Mouse (Mus musculus): ENCODE data around the gene Sik1.

Sik1 gene

DNA sequence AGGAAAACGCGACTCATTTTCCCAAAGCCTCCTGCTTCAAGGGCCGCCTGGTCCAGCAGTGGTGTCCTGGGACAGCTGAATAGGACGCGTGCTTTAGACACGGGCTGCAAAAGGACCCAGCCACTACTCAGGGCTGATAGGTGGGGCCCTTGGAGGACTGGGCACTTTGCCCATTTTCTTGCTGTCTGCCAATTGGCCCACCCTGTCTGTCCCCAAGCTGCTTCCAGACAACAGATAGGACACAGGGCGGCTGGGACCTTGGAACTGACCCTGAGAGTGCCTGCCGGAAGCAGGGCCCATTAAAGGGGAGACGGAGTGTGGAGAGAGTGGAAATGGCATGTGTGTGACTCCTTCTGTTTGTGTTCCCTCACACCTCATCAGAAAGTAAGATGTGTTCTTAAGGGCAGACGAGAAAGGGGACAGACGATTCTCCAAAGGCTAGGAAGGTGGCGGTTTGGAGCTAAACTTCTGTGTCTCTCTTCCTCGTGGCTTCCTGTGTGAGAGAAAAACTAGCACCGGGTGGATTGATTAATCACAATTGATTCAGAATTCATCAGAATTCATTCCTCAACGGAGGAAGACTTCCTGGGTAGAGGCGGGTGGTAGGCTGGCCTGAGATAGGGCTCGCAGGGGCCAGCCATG, 1.0 kb upstream of the Sik1 start:
- peak in 1 of 2 experiments; percentile 47 for DNase-seq (ENCODE audit: low spot score in 2 of 2)

DNA sequence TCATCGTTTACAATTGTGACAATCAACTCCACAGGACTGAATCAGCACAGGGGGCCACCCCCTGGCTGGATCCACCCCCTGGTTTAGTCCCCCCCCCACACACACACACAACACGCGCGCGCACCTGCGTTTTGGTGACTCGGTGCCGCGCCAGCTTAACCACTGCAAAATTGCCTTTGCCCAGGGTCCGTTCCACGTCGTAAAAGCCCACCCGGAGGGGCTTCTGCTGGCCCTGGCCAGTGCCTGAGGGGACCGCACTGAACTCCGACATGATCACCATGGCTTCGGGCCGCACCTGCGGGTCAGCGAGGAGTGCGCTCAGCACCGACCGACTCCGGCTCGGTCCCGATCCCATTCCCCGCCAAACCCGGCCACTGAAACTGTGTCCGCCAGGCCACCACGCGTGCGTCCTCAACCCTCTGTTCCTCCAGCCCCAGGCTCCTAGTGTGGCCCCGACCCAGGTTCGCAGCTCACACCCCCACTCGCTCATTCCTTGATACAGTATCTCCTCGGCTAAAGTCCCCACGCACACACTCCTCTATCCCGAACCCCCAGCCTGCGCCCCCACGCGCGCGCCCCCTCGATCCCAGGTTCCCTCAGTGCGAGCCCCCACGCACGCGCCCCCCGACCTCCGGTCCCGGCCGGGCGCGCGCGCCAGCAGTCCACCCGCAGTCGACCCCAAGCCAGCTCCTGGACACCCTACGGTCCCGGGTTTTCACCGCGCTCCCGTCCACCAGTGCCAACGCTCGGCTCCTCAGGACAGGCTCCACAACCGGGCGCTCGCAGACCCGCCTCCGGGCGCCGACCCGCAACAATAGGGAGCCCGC, 621 bp downstream of the Sik1 start:
- no peak for DNase-seq (ENCODE audit: low spot score in 2 of 2)

DNA sequence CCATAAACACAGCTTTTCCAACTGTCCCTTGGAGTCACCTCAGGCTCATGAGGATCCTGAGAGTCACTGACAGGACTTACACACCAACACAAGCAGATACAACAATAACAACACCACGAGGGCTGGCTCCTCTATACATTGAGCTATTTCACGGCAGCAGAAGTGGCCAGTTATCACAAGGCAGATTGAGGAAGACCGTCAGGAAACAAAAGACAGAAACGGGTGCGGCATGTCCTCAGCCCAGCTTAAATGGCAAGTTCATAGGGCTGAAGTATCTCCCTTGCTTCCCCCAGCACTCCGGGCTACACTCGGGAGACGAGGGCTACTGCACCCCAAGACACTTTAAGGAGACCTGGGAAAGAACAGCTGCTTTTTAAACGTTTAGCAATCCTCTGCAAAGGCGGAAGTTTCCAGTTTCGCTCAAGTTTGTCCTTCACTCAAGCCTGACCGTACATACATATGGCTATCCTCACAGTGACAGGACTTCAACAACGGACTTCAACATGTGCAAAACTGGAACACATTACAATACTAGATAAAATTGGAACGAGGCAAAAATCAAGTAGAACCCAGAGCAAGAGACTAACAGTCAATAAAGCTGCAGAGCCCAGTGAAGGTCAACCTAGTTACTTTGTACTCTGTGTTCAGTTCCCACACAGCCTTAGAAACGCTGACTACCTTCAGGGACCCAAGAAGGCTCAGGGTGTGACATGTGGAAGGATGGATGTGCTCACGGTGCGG, 2.0 kb downstream of the Sik1 start:
- no peak for DNase-seq (ENCODE audit: low spot score in 2 of 2)

DNA sequence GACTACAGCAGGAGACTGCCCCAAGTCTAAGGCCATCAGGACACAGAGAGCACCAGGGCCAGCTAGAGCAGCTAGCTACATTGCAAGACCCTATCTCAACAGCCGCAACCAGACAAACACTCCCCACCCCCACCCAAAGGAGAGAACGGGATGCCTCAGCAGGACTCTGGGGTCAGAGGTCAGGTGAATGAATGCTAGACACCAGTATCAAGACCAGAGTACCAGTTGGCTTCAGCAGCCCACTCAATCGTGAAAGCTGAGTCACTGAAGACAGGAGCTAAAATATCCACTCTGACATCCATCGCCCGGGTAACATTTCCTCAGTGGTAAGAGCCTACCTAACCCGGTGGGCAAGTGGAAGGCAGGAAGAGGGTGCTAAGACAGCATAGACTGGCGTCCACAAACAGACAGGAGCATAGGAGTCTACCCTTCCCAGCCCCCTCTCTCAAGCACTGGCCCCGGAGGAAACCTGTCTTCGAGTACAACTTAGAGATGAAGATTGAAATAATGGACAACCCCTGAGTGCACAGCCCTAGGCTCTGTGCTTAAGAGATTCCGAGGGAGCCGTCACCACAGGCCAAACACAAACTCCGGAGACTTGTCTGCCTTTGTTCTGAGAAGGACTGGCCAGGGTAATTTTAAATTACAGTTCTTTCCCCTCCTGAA, 2.7 kb downstream of the Sik1 start:
- DNase-seq (ENCODE audit: low spot score in 2 of 2), result no peak

DNA sequence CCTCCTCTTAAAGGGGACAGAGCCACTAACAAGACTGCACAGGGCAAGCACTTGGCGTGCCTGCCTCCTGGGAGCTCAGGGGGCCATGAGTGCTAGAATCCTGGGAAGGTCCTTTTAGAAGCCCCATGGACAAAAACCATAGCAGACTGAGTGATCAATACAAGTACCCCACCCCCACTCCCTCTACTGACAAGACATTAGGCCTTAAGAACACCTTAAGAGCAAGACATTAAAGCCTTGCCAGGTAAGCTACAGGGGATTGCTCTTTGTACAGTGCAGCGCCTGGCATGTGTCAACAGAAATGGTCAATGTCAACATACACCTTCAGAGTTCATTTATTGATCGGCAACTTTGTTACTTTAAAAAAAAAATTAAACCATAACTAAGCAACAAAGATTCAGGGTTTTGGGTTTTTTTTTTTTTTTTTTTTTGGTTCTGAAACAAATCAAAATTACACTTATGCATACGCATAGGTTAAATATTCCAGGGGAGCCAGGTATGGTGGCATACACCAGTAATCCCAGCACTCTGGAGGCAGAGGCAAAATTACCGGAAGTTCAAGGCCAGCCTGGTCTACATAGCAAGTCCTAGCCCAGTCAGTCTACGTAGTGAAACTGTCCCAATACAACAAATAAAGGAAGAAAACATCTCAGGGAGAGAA, 3.7 kb downstream of the Sik1 start:
- DNase-seq (ENCODE audit: low spot score in 2 of 2), result no peak

DNA sequence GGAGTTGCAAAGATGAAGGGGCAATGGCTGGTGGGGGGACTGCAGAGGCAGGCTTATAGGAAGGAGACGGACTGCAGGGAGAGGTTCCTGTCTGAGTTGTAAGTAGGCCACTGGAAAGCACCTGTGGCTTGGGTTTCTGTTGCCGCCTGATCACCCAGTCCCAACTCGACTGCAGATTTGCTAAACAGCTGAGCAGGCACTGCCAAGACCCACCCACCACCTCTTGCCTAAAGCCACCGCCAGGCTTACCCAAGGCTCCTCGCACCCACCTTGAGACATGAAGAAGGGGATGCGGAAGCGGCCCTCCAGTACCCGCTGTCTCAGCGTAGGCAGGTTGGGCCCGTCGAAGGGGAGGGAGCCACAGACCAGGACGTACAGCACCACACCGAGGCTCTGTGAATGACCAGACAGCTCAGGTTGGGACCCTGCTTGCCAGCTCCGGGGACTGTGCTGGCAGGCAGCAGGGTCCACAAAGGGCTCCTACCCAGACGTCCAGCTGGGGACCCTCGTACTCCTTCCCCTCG, 5.1 kb downstream of the Sik1 start:
- no peak for DNase-seq (ENCODE audit: low spot score in 2 of 2)

DNA sequence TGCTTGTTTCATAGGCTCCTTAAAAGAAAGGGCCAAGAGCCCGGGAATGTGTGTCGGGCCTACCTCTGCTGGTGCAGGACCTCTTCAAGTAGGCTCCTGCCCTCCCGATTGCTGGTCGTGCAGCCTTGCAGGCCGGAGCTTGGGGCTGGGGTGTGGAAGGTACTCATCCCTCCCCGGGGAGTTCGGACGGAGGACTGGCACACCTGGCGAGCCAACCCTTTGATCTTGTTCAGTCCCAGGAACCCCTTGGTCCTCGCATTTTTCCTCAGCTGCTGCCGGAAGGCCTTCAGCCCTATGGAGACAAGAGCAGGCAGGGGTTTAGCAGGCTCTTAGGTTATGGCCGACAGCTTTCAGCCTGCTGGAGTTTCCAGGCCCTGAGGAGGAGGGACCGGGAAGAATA, 8.6 kb downstream of the Sik1 start:
- DNase-seq (ENCODE audit: low spot score in 2 of 2), result no peak

DNA sequence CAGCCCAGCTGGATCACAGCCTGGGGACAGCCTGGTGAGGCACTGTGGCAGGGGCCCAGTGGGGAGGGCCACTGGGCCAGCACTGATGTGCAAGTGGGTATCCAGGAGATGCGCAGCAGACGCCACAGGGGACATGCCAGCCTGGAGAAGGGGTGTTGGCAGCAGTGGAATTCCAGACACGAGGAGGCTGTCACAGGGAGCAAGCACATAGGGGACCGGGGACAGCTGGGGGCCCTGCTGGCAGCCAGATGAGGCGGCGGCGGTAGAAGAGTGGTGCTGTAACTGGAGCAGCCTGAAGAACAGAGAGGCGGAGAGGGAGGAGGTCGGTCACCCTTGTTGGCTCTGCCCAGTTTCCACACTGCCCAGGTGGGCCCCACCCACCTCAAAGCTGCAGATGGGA, 9.3 kb downstream of the Sik1 start:
- no peak for DNase-seq (ENCODE audit: low spot score in 2 of 2)

DNA sequence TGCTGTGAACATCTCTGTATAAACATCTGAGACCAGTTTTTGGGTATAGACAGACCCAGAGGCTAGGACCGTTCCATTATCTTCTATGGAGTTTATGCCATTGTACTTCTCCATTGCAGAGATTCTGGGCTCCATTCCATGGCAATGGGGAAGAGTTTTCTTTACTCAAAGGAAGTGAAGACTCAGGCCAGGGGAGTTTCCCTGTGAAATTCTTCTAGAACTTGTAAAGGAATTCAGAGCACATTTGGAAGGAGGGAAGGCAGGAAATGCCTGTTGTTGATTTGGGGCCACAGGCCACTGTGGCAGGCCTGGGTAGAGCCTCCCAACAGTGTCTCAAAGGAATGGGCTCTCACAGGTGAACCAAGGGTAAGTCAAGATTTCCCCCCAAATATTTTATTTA, 11.7 kb downstream of the Sik1 start:
- no peak for DNase-seq (ENCODE audit: low spot score in 2 of 2)

DNA sequence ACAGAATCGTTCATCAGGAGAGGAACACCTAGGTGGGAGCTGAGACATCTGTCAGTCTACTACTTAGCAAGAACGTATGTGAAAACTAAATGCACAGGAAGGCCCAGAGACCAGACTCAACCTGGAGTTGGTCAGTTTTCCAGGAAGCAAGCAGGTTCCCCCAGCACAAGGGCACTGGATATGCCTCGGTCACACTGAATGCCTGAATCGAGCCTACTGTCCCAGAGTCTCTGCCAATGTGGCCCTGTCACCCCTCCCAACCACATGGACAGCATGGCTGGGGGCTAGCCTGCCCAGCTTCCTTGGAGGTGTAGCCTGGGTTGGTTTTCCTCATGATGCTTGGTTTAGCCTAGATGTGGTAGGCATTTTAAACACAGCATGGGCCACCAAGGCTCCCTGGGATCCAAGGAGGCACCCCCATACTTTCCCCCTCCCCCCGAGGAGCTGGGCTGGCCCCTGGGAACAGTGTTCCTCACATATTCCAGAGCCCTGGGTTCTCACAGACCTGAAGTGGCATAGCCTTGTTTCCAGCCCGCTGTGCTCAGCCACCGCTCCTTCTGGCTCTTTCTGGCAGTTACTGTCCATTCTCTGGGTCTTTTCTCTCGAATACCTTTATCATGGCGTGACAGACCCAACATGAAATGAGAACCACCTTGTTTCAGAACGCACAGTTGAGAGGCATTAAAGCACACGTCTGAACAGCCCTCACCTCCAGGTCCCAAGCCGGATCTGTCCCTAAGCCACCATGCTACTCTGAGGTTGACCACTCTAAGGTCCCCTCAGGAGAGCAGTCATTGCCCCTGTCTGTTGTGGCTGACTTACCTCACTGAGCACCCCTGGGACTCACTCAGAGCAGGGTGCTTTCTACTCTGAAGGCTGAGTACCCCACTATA, 12.4 kb downstream of the Sik1 start:
- no peak for DNase-seq (ENCODE audit: low spot score in 2 of 2)

DNA sequence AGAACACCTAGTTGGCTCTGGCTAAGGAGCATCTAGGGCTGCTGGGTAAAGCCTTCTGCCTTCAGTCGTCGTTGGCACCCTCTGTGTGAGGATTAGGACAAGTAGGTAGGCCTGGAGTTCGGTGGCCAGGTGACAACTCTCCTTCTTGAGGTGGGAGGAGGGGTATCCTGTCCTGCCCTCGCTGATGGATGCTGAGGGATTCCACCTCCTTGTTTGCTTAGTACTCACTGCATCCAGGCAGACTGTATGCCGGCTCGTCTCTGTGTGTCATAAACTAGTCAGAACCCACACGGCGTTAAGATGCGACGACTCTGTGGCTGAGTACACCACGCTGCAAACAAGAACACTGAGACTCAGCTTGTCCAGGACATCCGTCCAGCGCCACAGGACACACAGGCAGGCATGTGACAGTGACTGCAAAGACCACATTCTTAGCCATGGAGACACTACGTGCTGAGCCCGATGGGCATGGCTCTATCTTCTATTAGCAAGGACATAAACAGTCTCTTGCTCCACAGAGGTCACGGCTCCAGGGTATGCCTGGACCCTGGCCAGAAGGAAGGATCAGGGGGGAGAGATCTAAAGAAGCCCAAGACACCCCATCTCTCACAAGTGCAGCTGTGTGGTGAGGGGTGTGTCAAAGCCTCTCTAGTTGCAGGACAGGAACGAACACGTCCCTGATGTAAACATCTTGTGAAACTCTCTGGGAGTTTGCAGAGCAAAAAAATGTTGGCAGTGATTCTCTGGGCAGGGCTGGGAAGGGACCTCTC, 13.6 kb downstream of the Sik1 start:
- DNase-seq (ENCODE audit: low spot score in 2 of 2), result no peak

DNA sequence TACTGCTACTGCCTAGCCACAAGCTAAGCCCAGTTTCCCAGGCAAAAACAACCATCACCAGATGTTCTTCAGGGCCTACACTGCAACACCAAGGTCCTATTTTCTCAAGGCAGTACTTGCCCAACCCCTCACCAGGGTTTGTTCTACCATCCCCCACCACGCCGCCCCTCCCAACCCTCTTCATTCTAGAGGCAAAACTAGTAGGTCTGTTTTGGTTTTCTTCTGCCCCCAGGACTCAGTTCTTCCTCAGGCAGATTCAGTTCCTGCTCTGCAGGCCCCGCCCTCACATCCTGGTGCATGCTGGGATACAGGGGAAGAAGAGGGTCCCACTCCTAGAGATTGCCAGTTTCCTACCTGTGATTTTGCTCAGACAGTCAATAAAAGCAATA, 14.2 kb downstream of the Sik1 start:
- DNase-seq (ENCODE audit: low spot score in 2 of 2), result no peak

DNA sequence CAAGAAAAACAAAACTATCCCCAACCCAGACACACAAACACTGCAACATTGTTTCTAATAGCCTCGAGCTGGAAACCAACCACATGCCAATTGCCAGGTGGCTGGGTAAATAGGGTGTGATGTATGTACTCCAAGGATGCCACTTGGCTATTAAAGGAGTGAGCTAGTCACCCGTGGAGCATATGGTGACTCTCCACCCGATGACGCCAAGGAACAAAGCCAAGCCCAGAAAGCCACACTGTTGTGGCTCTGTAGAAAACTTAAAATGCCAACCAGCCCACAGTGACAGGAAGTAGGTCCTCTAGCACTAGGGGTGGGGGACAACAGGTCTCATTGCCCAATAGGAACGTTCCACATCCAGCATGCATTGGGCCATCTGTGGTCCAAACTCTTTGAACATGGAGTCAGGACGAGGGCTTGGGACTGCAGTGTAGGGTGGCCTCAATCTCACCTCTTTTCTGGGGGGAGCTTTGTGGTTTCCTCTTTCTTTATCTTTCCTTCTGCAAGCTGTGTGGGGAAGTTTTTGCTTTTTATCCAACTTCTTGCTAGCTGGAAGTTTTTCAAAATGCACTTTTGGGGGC, 15.1 kb downstream of the Sik1 start:
- no peak for DNase-seq (ENCODE audit: low spot score in 2 of 2)

DNA sequence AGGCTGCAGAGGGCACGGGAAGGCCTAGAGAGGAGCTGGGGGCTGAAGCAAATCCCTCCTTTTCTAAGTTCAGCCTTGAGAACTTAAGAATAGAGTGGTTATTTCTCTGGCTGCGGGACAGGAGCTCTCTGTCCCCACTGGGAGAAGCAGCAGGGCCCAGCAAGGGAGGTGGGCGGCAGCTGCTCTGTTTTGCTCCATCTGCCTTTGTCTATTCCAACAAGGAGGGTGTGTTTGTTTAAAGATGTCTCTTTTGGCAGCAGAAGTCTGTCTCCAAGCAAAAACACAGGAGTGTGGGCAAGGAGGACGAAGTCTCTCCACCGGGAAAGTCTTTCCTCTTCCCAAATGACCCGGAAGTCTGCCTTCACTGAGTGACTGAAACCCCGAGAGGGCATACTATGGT, 18.8 kb downstream of the Sik1 start:
- no peak for DNase-seq (ENCODE audit: low spot score in 2 of 2)

DNA sequence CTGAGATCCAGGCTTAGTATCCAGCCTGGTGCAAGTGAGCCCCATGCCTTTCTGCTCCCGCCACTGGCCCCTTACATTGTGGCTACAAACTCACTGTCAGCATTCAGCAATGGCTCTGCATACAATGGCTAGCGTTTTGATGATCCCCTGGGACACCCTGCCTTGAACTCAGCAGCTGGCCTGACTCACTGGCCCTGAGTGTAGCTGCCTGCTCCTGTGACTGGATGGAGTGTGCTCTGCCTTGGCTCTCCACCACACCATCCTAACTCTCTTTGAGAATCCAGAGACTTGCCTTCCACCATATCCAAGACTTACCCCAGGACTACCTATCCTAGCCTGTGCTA, 19.4 kb downstream of the Sik1 start:
- no peak for DNase-seq (ENCODE audit: low spot score in 2 of 2)

DNA sequence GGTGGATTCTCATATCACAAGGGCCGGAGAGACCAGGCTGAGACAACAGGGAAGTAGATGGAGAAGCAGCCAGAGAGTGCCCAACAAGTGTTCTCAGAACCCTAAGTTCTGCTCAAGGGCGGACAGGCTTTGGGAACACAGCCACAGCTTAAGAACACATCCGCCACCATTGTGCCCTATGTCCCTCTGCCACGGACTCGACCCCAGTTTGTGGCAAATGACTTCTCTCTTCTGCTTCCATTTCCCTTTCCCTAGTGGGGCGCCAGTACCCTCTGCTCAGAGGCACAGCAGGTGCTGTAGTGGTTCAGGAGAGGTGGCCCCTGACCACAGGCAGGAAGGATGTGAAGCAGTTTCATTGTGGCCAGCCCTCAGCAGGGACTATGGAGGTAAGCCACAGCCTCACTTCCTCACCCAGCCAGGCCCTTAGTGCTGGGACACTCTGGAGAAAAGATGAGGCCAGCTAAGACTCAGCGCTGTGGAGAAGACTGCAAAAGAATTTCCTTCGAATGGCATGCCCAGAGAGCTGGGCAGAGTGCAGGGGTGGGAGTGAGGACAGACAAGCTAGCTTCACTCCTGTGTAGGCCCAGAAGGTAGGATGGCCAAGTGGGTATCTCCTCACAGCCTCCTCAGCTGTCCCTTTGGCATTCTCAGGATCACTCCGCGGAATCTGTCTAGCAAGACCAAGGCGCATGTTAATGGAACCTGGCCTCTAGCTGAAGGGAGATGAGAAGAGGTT, 19.9 kb downstream of the Sik1 start:
- no peak for DNase-seq (ENCODE audit: low spot score in 2 of 2)

DNA sequence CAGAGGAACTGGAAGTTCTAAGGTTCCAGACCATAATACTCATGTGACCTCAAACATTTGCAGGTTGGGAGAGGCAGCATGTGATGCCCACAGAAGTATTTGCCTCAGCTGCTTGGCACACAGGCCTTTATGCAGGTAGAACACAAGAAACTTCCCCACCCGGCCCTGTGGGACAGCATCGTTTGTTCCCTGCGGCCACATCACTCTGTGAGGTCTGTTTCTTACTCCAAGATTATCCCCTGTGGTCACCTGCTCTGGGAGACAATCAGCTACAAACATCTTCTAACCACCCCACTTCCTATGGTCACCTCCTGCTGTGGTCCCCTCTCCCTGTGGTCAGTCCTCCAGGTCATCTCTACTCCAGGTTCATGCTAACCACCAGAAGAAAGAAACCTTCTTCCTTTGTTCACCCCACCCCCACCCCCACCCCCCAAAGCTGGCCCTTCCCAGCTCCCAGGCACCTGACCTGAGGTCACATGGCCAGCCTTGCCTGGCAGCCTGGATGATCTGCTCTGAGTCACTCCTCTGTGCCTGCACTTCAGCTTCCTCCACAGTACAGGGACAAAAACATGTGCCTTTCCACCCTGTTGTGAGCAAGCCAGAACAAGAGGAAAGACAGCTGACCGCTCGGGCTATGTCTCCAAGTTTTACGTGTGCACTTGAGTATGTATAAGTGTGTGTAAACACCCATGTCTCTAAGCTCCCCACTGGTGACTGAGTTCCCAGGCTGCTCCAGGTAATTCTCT, 21.1 kb downstream of the Sik1 start:
- DNase-seq (ENCODE audit: low spot score in 2 of 2), result no peak

DNA sequence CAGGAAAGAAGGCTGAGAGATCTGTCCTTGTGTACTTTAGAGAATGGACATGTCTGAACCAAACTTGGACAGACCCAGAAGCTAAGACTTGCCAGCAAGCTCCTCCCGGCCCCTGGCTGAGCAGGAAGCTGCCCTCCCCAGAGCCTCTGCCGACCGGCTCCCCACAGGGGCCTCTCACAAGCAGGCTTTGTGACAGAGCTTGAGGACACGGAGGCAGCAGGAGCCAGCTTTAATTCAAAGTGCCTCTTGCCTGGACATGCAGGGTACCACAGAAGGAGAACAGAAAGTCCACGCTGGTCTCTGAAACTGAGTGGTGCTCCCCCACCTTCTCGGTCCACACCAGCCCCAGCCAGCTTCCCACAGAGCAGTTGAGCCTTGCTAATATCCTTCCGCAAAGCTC, 21.9 kb downstream of the Sik1 start:
- DNase-seq (ENCODE audit: low spot score in 2 of 2), result no peak
